Mouse (Mus musculus) MEL (cell line): ENCODE data around the gene Prkag2.

Experiments used
- CHD2 ChIP-seq: IDR thresholded peaks from 2 replicates; pipeline ENCODE4 v1.6.1; 2011; ENCODE audit warnings: low read length, improper control_type of control experiment
- CTCF ChIP-seq, 3 experiments: IDR thresholded peaks in 2 of 3; conservative IDR thresholded peaks in 1 of 3; 2 replicates each; pipeline ENCODE4 v1.5.1; 2011 to 2012; ENCODE audit warnings: low read length in 3 of 3, low read depth in 2 of 3, mild to moderate bottlenecking in 2 of 3, improper control_type of control experiment in 1 of 3, inconsistent platforms in 1 of 3, mixed read lengths in 1 of 3, moderate library complexity in 1 of 3; ENCODE audit not compliant: control insufficient read depth in 1 of 3, insufficient read depth in 1 of 3, poor library complexity in 1 of 3, severe bottlenecking in 1 of 3
- E2F4 ChIP-seq: IDR thresholded peaks from 2 replicates; pipeline ENCODE4 v1.6.1; 2011; ENCODE audit warnings: low read depth, low read length, improper control_type of control experiment, borderline replicate concordance
- POLR2AphosphoS2 ChIP-seq: IDR thresholded peaks from 2 replicates; pipeline ENCODE4 v1.6.1; 2011; ENCODE audit warnings: low read length, improper control_type of control experiment
- UBTF ChIP-seq: IDR thresholded peaks from 2 replicates; pipeline ENCODE4 v1.6.1; 2012; ENCODE audit warnings: low read depth, mild to moderate bottlenecking, inconsistent platforms, low read length, improper control_type of control experiment, moderate library complexity, borderline replicate concordance; ENCODE audit not compliant: insufficient read depth
- USF2 ChIP-seq, 2 experiments: IDR thresholded peaks; 2 replicates each; pipeline ENCODE4 v1.6.1; 2011 to 2012; ENCODE audit warnings: improper control_type of control experiment in 2 of 2, low read length in 2 of 2, borderline replicate concordance in 1 of 2, inconsistent platforms in 1 of 2, low read depth in 1 of 2, mild to moderate bottlenecking in 1 of 2; ENCODE audit not compliant: insufficient read depth in 1 of 2
- ZC3H11A ChIP-seq: IDR thresholded peaks from 2 replicates; pipeline ENCODE4 v1.6.1; 2012; ENCODE audit warnings: low read depth, mild to moderate bottlenecking, inconsistent platforms, low read length, improper control_type of control experiment
- ZNF384 ChIP-seq: IDR thresholded peaks from 2 replicates; pipeline ENCODE4 v1.6.1; 2012; ENCODE audit warnings: low read depth, mild to moderate bottlenecking, inconsistent platforms, low read length, improper control_type of control experiment

DNA sequence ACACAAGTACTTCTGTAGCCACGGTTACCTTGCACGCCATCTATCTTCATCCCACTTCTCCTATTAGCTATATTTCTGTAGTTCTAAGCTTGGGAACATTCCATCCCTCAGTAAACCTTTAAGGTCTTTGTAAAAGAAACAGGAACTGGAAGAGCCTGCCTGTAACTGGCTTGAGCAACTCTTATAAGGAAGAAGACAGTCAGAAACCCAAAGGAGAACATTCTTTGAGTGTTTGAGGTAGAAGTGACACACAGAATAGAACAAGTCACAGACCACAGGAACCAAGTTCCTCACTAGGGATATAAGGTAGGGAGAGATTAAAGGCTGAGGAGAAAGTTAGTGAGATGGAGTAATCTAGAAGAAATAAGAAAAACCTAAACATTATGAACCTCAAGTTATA is 273.3 kb downstream of the Prkag2 start:
- TF ChIP-seq CTCF (IDR thresholded peaks at IDR 0.05 in 2 of 3, conservative IDR thresholded peaks at IDR 0.05 in 1 of 3; ENCODE audit: control insufficient read depth in 1 of 3, insufficient read depth in 1 of 3, low read depth in 2 of 3, low read length in 3 of 3, poor library complexity in 1 of 3, severe bottlenecking in 1 of 3), result no peak
- TF ChIP-seq POLR2AphosphoS2, result no peak
- no peak for TF ChIP-seq UBTF
- TF ChIP-seq CHD2, result no peak
- no peak for TF ChIP-seq USF2 (IDR thresholded peaks at IDR 0.05; ENCODE audit: borderline replicate concordance in 1 of 2, insufficient read depth in 1 of 2, low read depth in 1 of 2, low read length in 2 of 2)
- no peak for TF ChIP-seq ZNF384
- no peak for TF ChIP-seq ZC3H11A
- no peak for TF ChIP-seq E2F4
